Mouse (Mus musculus) heart, adult 18-20 months (tissue): ENCODE results near the gene Serf1. TPM values are rescaled to one million over a fixed set of nuclear protein-coding genes. Genes with fewer than 3 reads are reported as not detected.

Source experiments
- total RNA-seq, 2 experiments: library from RNA; stranded (reverse); gene quantifications; 2 replicates each; pipeline ENCODE4 v1.2.3; 2021

The Serf1 gene
- total RNA-seq, 2 experiments from 2014 or later: 4.5 to 6.0 TPM

Other genes starting within 250 kb of the Serf1 start
- gene Cartpt, start 206.9 kb upstream of the Serf1 start, total RNA-seq: not detected
- 10 to 100 TPM; 92.1 to 92.4 TPM for gene Mccc2, start 92.4 kb upstream of the Serf1 start, total RNA-seq
- gene Bdp1, start 3.9 kb upstream of the Serf1 start, total RNA-seq: 10 to 100 TPM; 23.9 to 28.7 TPM
- 10 to 100 TPM; 14.1 to 15.9 TPM for gene Smn1, start 16.8 kb downstream of the Serf1 start, total RNA-seq
- gene Naip2, start 94.1 kb downstream of the Serf1 start, total RNA-seq: under 1 TPM; 0.74 to 0.90 TPM
- under 1 TPM; 0.30 to 0.46 TPM for gene Naip5, start 138.3 kb downstream of the Serf1 start, total RNA-seq
- under 1 TPM; 0.22 to 0.23 TPM for gene Naip6, start 209.7 kb downstream of the Serf1 start, total RNA-seq